Mouse (Mus musculus): Measurements from ENCODE around the gene Gda. TPM values are rescaled to one million over a fixed set of nuclear protein-coding genes. Genes with fewer than 3 reads are reported as not detected.

The Gda gene
- polyA plus RNA-seq, 1 experiment from 2014 or later: not detected

DNA sequence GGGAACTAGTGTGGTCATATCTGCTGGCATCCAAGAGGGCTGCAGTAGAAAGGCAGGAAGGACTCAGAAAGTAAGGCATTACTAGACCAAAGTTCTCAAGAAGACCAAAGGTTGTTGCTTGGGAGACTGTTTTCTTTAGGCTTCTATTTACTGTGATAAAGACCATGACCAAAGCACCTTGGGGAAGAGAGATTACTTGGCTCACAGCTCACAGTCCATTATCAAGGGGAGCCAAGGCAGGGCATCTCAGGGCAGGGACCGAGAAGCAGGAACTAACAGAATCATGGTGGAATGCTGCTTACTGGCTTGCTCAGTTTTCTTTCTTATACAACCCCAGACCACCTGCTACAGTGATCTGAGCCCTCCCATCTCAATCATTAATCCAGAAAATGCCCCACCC lies 65.9 kb downstream of the Gda start:
- ATAC-seq (replicated peaks; ENCODE audit: low FRiP score): no peak
- no peaks in the 10 kb centered on the region for H3K36me3 ChIP-seq (ENCODE audit: control insufficient read depth, insufficient read depth, low read length)

DNA sequence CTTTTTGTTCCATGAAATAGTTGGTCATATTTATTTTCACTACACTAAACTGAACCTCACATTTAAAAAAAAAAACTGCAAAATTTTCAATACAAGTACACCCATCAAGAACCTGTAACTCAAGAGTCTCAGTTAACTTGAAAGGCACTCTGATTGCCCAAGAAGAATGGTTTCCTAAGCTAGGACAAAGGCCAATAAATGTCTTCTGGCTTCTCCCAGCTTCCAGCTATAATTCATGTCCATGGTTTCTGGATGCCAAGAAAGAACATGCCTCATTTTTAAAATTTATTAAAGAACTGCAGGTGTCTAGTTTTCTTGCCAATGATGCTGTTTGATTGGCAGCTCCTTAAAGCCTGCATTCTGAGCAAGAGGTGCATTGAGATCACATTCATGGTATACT lies 75.3 kb downstream of the Gda start:
- no peak for ATAC-seq (replicated peaks; ENCODE audit: low FRiP score)

More for the DNA sequence above, 65.9 kb downstream of the Gda start:
- Histone ChIP-seq H3K9me3 (ENCODE audit: control insufficient read depth, low read length) (no peaks in the 10 kb centered on the region), H3K9ac (ENCODE audit: low read length) (no peak overlapping the region), H3K27ac (ENCODE audit: low read depth, low read length) (no peak overlapping the region), H3K4me1 (replicated peaks; ENCODE audit: control insufficient read depth, insufficient read depth, low read length) (no peaks in the 10 kb centered on the region), H3K4me3 (ENCODE audit: low read depth, low read length) (no peak overlapping the region), H3K4me2 (ENCODE audit: low read depth, low read length, severe bottlenecking) (no peak overlapping the region), H3K27me3 (ENCODE audit: control insufficient read depth, insufficient read depth, low read length) (no peaks in the 10 kb centered on the region)
- DNase-seq (ENCODE audit: low spot score): no peak
- 89% methylated on average over 1 of the region's 1 CpGs for WGBS

DNA sequence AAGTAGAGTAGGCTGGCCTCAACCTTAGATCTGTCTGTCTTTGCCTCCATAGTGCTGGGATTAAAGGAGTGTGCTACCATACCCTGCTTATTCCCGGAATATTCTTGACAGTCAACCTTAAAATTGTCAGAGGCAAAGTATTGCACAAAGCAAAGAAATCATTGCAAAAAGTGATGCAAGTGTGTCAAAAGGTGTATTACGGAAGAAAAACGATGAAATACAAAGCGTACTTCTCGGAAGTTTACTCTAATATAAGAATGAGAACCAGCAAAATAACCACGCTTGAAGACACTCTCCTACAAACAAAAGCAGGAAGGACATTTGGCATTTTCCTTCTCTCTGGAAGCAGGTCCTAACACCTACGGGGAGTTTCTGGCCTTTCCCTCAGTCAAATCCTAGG lies 76.9 kb downstream of the Gda start:
- Histone ChIP-seq H3K36me3 (ENCODE audit: control insufficient read depth, insufficient read depth, low read length) (no peaks in the 10 kb centered on the region), H3K27ac (ENCODE audit: low read depth, low read length) (no peak overlapping the region), H3K27me3 (ENCODE audit: control insufficient read depth, insufficient read depth, low read length) (no peaks in the 10 kb centered on the region), H3K4me1 (replicated peaks; ENCODE audit: control insufficient read depth, insufficient read depth, low read length) (no peaks in the 10 kb centered on the region), H3K4me2 (ENCODE audit: low read depth, low read length, severe bottlenecking) (no peak overlapping the region), H3K4me3 (ENCODE audit: low read depth, low read length) (no peak overlapping the region), H3K9ac (ENCODE audit: low read length) (no peak overlapping the region), H3K9me3 (ENCODE audit: control insufficient read depth, low read length) (no peaks in the 10 kb centered on the region)
- DNase-seq (ENCODE audit: low spot score) (no peak), ATAC-seq (replicated peaks; ENCODE audit: low FRiP score) (no peak)
- 92% methylated on average over 7 of the region's 7 CpGs for WGBS

More for the DNA sequence above, 75.3 kb downstream of the Gda start:
- H3K4me3 ChIP-seq (ENCODE audit: low read depth, low read length): no peak overlapping the region
- DNase-seq (ENCODE audit: low spot score): no peak
- no peaks in the 10 kb centered on the region for H3K4me1 ChIP-seq (replicated peaks; ENCODE audit: control insufficient read depth, insufficient read depth, low read length)
- H3K4me2 ChIP-seq (ENCODE audit: low read depth, low read length, severe bottlenecking): no peak overlapping the region
- no peaks in the 10 kb centered on the region for H3K36me3 ChIP-seq (ENCODE audit: control insufficient read depth, insufficient read depth, low read length)
- no peaks in the 10 kb centered on the region for H3K9me3 ChIP-seq (ENCODE audit: control insufficient read depth, low read length)
- H3K9ac ChIP-seq (ENCODE audit: low read length): no peak overlapping the region
- H3K27ac ChIP-seq (ENCODE audit: low read depth, low read length): no peak overlapping the region
- H3K27me3 ChIP-seq (ENCODE audit: control insufficient read depth, insufficient read depth, low read length): no peaks in the 10 kb centered on the region

DNA sequence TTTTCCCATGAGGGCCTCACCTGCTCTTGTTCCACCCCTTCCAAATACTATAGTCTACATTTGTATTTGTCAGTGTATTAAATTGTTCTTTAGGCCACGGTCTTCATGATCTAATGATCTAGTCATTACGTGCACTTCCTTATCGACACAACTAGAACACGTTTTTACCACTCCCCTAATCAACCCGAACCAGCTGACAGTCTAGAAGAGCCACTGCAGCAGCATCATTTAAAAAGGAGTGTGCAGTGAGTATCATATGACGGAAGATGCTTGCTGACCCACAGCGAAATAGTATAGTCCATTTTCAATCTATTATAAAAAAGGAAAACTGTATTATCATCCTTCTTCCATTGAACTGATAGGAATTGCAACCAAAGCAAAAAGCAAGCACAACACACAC lies 82.3 kb downstream of the Gda start:
- Histone ChIP-seq H3K9ac (ENCODE audit: low read length) (no peak overlapping the region), H3K36me3 (ENCODE audit: control insufficient read depth, insufficient read depth, low read length) (no peaks in the 10 kb centered on the region), H3K4me3 (ENCODE audit: low read depth, low read length) (no peak overlapping the region), H3K4me2 (ENCODE audit: low read depth, low read length, severe bottlenecking) (no peak overlapping the region), H3K27ac (ENCODE audit: low read depth, low read length) (no peak overlapping the region), H3K27me3 (ENCODE audit: control insufficient read depth, insufficient read depth, low read length) (no peaks in the 10 kb centered on the region), H3K4me1 (replicated peaks; ENCODE audit: control insufficient read depth, insufficient read depth, low read length) (no peaks in the 10 kb centered on the region), H3K9me3 (ENCODE audit: control insufficient read depth, low read length) (no peaks in the 10 kb centered on the region)
- no peak for ATAC-seq (replicated peaks; ENCODE audit: low FRiP score)
- 92% methylated on average over 7 of the region's 7 CpGs for WGBS
- DNase-seq (ENCODE audit: low spot score): no peak

DNA sequence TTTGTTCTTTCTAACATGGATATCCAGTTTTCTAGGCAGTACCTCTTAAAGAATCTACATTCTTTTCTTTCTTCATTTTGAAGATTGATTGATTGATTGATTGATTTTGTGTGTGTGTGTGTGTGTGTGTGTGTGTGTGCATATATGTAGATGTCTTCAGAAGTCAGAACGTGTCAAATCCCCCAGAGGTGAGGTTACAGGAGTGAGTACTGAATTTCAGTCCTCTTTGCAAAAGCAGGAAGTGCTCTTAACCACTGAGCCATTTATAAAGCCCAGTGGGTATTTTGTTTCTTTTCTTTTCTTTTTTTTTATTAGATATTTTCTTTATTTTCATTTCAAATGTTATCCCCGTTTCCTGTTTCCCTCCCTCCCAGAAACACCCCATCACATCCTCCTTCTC lies 86.4 kb downstream of the Gda start:
- Histone ChIP-seq H3K9me3 (ENCODE audit: control insufficient read depth, low read length) (no peaks in the 10 kb centered on the region), H3K36me3 (ENCODE audit: control insufficient read depth, insufficient read depth, low read length) (no peaks in the 10 kb centered on the region), H3K9ac (ENCODE audit: low read length) (no peak overlapping the region), H3K4me1 (replicated peaks; ENCODE audit: control insufficient read depth, insufficient read depth, low read length) (no peaks in the 10 kb centered on the region), H3K4me2 (ENCODE audit: low read depth, low read length, severe bottlenecking) (no peak overlapping the region), H3K27ac (ENCODE audit: low read depth, low read length) (no peak overlapping the region), H3K27me3 (ENCODE audit: control insufficient read depth, insufficient read depth, low read length) (no peaks in the 10 kb centered on the region), H3K4me3 (ENCODE audit: low read depth, low read length) (no peak overlapping the region)
- no peak for DNase-seq (ENCODE audit: low spot score)
- ATAC-seq (replicated peaks; ENCODE audit: low FRiP score): no peak
- WGBS: 74% methylated on average over 2 of the region's 2 CpGs

DNA sequence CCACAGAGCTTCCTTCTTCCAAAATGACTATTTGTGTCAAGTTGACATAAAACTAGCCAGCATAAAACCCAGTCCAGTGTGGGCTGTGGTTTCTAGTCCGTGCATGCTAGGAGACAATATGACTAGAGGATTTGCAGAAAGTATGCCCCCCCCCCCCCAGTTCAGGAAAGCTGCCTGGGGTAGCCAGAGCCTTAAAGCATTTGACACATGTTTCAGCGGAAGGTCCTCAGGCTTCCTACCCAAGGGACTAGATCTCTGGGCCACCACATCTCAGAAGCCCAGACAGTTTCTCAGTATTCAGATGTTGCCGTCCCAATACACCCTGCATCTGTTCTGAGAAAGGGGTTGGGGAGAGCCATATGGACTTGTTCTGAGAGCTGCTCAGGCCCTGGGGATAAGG lies 89.0 kb downstream of the Gda start:
- H3K4me3 ChIP-seq (ENCODE audit: low read depth, low read length): no peak overlapping the region
- no peaks in the 10 kb centered on the region for H3K9me3 ChIP-seq (ENCODE audit: control insufficient read depth, low read length)
- no peaks in the 10 kb centered on the region for H3K4me1 ChIP-seq (replicated peaks; ENCODE audit: control insufficient read depth, insufficient read depth, low read length)
- DNase-seq (ENCODE audit: low spot score) (no peak), ATAC-seq (replicated peaks; ENCODE audit: low FRiP score) (no peak)
- no peak overlapping the region for H3K27ac ChIP-seq (ENCODE audit: low read depth, low read length)
- H3K27me3 ChIP-seq (ENCODE audit: control insufficient read depth, insufficient read depth, low read length): no peaks in the 10 kb centered on the region
- no peak overlapping the region for H3K4me2 ChIP-seq (ENCODE audit: low read depth, low read length, severe bottlenecking)
- 86% methylated on average over 3 of the region's 3 CpGs for WGBS
- H3K36me3 ChIP-seq (ENCODE audit: control insufficient read depth, insufficient read depth, low read length): no peaks in the 10 kb centered on the region
- H3K9ac ChIP-seq (ENCODE audit: low read length): no peak overlapping the region

DNA sequence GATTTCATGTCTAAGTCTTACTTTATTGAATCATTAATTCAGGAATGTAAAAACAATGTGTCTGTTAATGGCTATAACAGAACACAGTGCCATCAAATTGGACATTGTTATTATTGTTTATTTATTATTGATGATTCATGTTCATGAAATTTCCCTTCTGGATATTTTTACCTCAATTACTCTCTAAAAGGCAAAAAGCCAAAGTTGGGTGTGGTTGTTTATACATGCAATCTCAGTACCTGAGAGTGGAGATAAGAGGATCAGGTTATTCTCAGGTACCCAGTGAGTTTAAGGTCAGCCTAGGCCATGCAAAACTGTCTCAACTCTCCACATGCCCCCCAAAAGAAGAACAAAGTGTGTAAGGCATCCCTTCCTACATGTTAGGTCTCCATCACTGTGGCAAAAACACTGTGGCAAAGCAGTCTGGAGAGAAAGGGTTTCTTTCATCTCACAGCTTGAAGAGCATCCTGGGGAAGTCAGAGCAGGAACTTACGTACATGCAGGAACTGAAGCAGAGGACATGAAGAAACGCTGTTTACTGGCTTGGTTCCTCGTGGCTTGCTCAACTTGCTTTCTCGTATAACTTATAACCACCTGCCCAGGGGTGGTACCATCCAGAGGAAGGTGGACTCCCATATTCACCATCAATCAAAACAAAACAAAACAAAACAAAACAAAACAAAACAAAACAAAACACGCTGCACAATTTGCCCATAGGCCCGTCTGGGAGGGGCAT lies 89.6 kb downstream of the Gda start:
- H3K36me3 ChIP-seq (ENCODE audit: control insufficient read depth, insufficient read depth, low read length): no peaks in the 10 kb centered on the region
- no peaks in the 10 kb centered on the region for H3K9me3 ChIP-seq (ENCODE audit: control insufficient read depth, low read length)
- H3K4me2 ChIP-seq (ENCODE audit: low read depth, low read length, severe bottlenecking): no peak overlapping the region
- no peak overlapping the region for H3K4me3 ChIP-seq (ENCODE audit: low read depth, low read length)
- ATAC-seq (replicated peaks; ENCODE audit: low FRiP score) (no peak), DNase-seq (ENCODE audit: low spot score) (no peak)
- WGBS: 84% methylated on average over 6 of the region's 6 CpGs
- no peaks in the 10 kb centered on the region for H3K4me1 ChIP-seq (replicated peaks; ENCODE audit: control insufficient read depth, insufficient read depth, low read length)
- H3K27me3 ChIP-seq (ENCODE audit: control insufficient read depth, insufficient read depth, low read length): no peaks in the 10 kb centered on the region
- H3K27ac ChIP-seq (ENCODE audit: low read depth, low read length): no peak overlapping the region
- no peak overlapping the region for H3K9ac ChIP-seq (ENCODE audit: low read length)

DNA sequence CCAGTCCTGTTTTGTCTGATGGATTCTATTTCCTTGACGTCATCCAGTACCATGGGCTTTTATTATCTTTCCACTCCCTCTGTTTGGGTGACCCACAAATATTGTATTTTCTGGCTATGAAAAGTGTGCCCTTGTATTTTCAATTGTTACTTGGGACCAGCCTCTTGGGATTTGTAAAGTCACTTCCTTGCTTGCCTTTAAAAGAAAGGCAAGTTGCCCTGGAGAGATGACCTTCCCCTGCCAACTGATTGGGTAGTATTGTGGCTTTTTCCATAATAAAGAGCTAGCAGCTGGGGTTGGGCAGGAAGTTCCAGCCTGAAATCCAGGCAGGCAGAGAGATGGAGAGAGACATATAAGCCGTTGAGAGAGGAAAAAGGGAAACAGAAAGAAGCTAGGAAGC lies 91.5 kb downstream of the Gda start:
- 56% methylated on average over 2 of the region's 2 CpGs for WGBS
- no peaks in the 10 kb centered on the region for H3K27me3 ChIP-seq (ENCODE audit: control insufficient read depth, insufficient read depth, low read length)
- H3K9me3 ChIP-seq (ENCODE audit: control insufficient read depth, low read length): no peaks in the 10 kb centered on the region
- H3K36me3 ChIP-seq (ENCODE audit: control insufficient read depth, insufficient read depth, low read length): no peaks in the 10 kb centered on the region
- ATAC-seq (replicated peaks; ENCODE audit: low FRiP score) (no peak), DNase-seq (ENCODE audit: low spot score) (no peak)
- H3K9ac ChIP-seq (ENCODE audit: low read length): no peak overlapping the region
- no peaks in the 10 kb centered on the region for H3K4me1 ChIP-seq (replicated peaks; ENCODE audit: control insufficient read depth, insufficient read depth, low read length)
- no peak overlapping the region for H3K4me3 ChIP-seq (ENCODE audit: low read depth, low read length)
- H3K4me2 ChIP-seq (ENCODE audit: low read depth, low read length, severe bottlenecking): no peak overlapping the region
- H3K27ac ChIP-seq (ENCODE audit: low read depth, low read length): no peak overlapping the region

DNA sequence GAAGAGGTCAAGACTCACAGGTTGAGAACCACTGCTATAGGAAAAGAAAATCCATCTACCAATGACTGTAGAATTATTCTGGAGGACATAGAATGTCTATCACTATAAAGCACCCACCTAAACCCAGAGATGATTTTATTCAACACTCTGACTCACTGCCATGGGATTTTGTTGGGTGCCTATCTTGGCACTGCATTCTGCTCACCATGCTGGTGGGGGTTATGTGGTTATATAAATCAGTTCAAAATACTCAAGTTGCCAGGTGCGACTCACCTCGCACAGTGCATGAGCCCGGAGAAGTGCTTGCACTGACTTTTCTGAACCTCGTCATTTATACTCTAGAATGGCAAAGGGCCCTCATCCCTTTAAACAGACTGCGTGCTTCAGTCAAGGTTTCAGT lies 94.0 kb downstream of the Gda start:
- H3K9me3 ChIP-seq (ENCODE audit: control insufficient read depth, low read length): no peaks in the 10 kb centered on the region
- no peak for ATAC-seq (replicated peaks; ENCODE audit: low FRiP score)
- H3K4me2 ChIP-seq (ENCODE audit: low read depth, low read length, severe bottlenecking): no peak overlapping the region
- WGBS: 90% methylated on average over 5 of the region's 5 CpGs
- H3K4me3 ChIP-seq (ENCODE audit: low read depth, low read length): no peak overlapping the region
- H3K9ac ChIP-seq (ENCODE audit: low read length): no peak overlapping the region
- no peak for DNase-seq (ENCODE audit: low spot score)
- H3K27ac ChIP-seq (ENCODE audit: low read depth, low read length): no peak overlapping the region
- no peaks in the 10 kb centered on the region for H3K27me3 ChIP-seq (ENCODE audit: control insufficient read depth, insufficient read depth, low read length)
- no peaks in the 10 kb centered on the region for H3K4me1 ChIP-seq (replicated peaks; ENCODE audit: control insufficient read depth, insufficient read depth, low read length)
- H3K36me3 ChIP-seq (ENCODE audit: control insufficient read depth, insufficient read depth, low read length): no peaks in the 10 kb centered on the region

Data from forebrain, embryonic 11.5 days (tissue).